Mouse (Mus musculus): ENCODE measurements at regions not wholly inside any gene's neighbourhood (a gene's known extent, or its start where the extent isn't known, plus 50 kb on each side); places are given as distances from the start of the nearest gene placed in this dataset.

GRCm38 (mm10) chr2:57424879-57425278 lies 187.4 kb downstream of the Gpd2 start:
- no peak overlapping the region for H3K27ac ChIP-seq
- ATAC-seq, result no peak
- no peak overlapping the region for H3K4me2 ChIP-seq
- H3K9ac ChIP-seq, result no peak overlapping the region
- no peak overlapping the region for H3K4me3 ChIP-seq
- 71% methylated on average over 8 of the region's 8 CpGs for WGBS (ENCODE audit: insufficient replicate concordance)
- no peaks in the 10 kb centered on the region for H3K4me1 ChIP-seq
- no peaks in the 10 kb centered on the region for H3K36me3 ChIP-seq
- H3K27me3 ChIP-seq (replicated peaks), result no peaks in the 10 kb centered on the region
- no peaks in the 10 kb centered on the region for H3K9me3 ChIP-seq (replicated peaks)

- Histone ChIP-seq H3K27me3 (replicated peaks) (no peaks in the 10 kb centered on the region), H3K4me2 (no peak overlapping the region), H3K9ac (no peak overlapping the region), H3K4me3 (no peak overlapping the region), H3K4me1 (no peaks in the 10 kb centered on the region), H3K36me3 (no peaks in the 10 kb centered on the region), H3K27ac (no peak overlapping the region), H3K9me3 (replicated peaks) (no peaks in the 10 kb centered on the region)
- 64% methylated on average over 5 of the region's 5 CpGs for WGBS (ENCODE audit: insufficient replicate concordance)
- ATAC-seq, result no peak
Measured at GRCm38 (mm10) chr2:57425439-57425838, 188.0 kb downstream of the Gpd2 start.

GRCm38 (mm10) chr2:57450996-57451770 lies 213.7 kb downstream of the Gpd2 start:
- no peak for ATAC-seq
- H3K27ac ChIP-seq, result no peak overlapping the region
- no peaks in the 10 kb centered on the region for H3K36me3 ChIP-seq
- 76% methylated on average over 6 of the region's 6 CpGs for WGBS (ENCODE audit: insufficient replicate concordance)
- H3K4me3 ChIP-seq, result no peak overlapping the region
- no peaks in the 10 kb centered on the region for H3K9me3 ChIP-seq (replicated peaks)
- H3K9ac ChIP-seq, result no peak overlapping the region
- H3K4me2 ChIP-seq, result no peak overlapping the region
- no peaks in the 10 kb centered on the region for H3K27me3 ChIP-seq (replicated peaks)
- no peaks in the 10 kb centered on the region for H3K4me1 ChIP-seq

- Histone ChIP-seq H3K4me3 (no peak overlapping the region), H3K4me2 (no peak overlapping the region), H3K4me1 (no peaks in the 10 kb centered on the region), H3K36me3 (no peaks in the 10 kb centered on the region), H3K9me3 (replicated peaks) (no peaks in the 10 kb centered on the region), H3K27ac (no peak overlapping the region), H3K9ac (no peak overlapping the region), H3K27me3 (replicated peaks) (no peaks in the 10 kb centered on the region)
- ATAC-seq, result no peak
- 63% methylated on average over 5 of the region's 5 CpGs for WGBS (ENCODE audit: insufficient replicate concordance)
Measured at GRCm38 (mm10) chr2:57453896-57454679, 216.7 kb downstream of the Gpd2 start.

- Histone ChIP-seq H3K9ac (no peak overlapping the region), H3K4me2 (no peak overlapping the region), H3K4me3 (no peak overlapping the region), H3K36me3 (no peaks in the 10 kb centered on the region), H3K27ac (no peak overlapping the region), H3K9me3 (replicated peaks) (no peaks in the 10 kb centered on the region), H3K27me3 (replicated peaks) (no peaks in the 10 kb centered on the region), H3K4me1 (no peaks in the 10 kb centered on the region)
- ATAC-seq, result no peak
- WGBS (ENCODE audit: insufficient replicate concordance), result 72% methylated on average over 2 of the region's 2 CpGs
Measured at GRCm38 (mm10) chr2:57459901-57460300, 222.5 kb downstream of the Gpd2 start.

- WGBS (ENCODE audit: insufficient replicate concordance), result 48% methylated on average over 3 of the region's 3 CpGs
- H3K4me1 ChIP-seq, result no peaks in the 10 kb centered on the region
- H3K4me2 ChIP-seq, result no peak overlapping the region
- H3K4me3 ChIP-seq, result no peak overlapping the region
- H3K27me3 ChIP-seq (replicated peaks), result no peaks in the 10 kb centered on the region
- H3K9ac ChIP-seq, result no peak overlapping the region
- H3K9me3 ChIP-seq (replicated peaks), result no peaks in the 10 kb centered on the region
- no peaks in the 10 kb centered on the region for H3K36me3 ChIP-seq
- ATAC-seq, result no peak
- no peak overlapping the region for H3K27ac ChIP-seq
Measured at GRCm38 (mm10) chr2:57473873-57474272, 236.4 kb downstream of the Gpd2 start.

- no peak overlapping the region for H3K4me3 ChIP-seq
- WGBS (ENCODE audit: insufficient replicate concordance), result 32% methylated on average over 4 of the region's 4 CpGs
- no peaks in the 10 kb centered on the region for H3K27me3 ChIP-seq (replicated peaks)
- no peak overlapping the region for H3K4me2 ChIP-seq
- ATAC-seq, result no peak
- H3K36me3 ChIP-seq, result no peaks in the 10 kb centered on the region
- H3K4me1 ChIP-seq, result no peaks in the 10 kb centered on the region
- H3K27ac ChIP-seq, result no peak overlapping the region
- no peaks in the 10 kb centered on the region for H3K9me3 ChIP-seq (replicated peaks)
- no peak overlapping the region for H3K9ac ChIP-seq
Measured at GRCm38 (mm10) chr2:57492116-57492515, 254.7 kb downstream of the Gpd2 start.

DNA sequence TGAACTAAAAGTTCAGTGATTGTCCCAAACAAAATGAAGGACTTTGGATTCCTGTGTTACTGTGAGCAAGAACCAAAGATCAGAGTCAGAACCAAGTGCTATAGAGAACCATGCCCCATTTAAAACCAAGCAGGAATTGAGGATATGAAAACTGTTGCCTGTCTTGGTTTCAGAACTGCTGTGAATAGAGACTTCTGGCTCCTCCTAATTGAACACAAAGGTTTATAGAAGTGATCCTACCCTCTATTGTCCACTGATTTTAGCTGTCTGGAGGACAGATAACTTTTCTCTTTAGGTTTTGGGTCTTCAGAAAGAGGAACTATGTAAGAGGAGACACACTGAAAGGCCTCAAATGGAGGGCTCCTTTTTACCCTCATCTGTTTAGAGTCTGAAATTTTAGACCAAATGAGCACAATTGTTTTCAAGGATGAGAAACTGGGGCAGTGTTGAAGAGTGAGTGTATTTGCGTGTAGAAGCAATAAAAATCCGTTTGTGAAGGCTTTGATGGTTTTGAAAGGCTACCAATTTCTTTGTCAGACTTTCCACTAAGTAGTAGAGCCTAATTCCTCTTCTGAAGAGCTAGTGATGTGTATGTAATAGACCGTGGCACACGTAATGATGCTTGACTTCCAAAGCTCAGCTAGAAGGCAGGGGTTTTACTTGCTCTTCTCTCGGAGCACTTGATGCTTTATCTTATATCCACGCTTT lies 255.6 kb downstream of the Gpd2 start:
- H3K4me1 ChIP-seq, result no peaks in the 10 kb centered on the region
- no peak overlapping the region for H3K27ac ChIP-seq
- H3K36me3 ChIP-seq, result no peaks in the 10 kb centered on the region
- no peak overlapping the region for H3K9ac ChIP-seq
- no peaks in the 10 kb centered on the region for H3K9me3 ChIP-seq (replicated peaks)
- 63% methylated on average over 6 of the region's 6 CpGs for WGBS (ENCODE audit: insufficient replicate concordance)
- no peak overlapping the region for H3K4me3 ChIP-seq
- H3K27me3 ChIP-seq (replicated peaks), result no peaks in the 10 kb centered on the region
- no peak for ATAC-seq
- no peak overlapping the region for H3K4me2 ChIP-seq

DNA sequence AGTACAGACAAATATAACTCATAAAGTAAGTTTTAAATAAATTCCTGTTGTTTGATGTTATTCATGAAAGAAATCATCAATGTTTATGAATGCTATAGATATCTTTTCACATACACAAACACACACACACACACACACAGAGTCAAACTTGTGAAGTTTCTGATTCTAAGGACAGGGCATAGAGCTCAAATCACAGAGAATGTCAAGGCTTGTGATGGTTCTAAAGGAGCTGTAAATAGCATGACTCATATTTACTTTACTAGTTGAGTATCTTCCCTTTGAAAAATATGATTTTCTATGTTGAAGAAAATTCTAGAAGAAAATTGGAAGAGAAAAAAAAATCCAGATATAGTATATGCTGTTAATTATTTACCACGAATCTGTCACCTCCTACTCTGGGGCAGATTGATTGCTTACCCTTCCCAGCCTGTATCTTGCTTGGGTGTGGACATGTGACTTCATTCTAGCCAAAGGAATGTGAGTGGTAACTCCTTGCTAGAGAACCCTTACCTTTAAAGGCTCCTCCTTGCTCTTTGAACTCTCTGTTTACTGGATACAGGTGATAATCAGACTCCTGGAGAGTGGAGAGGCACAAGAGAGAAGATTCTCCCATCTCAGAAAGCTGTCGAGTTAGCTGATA lies 259.0 kb downstream of the Gpd2 start:
- Histone ChIP-seq H3K9me3 (replicated peaks) (no peaks in the 10 kb centered on the region), H3K27ac (no peak overlapping the region), H3K4me2 (no peak overlapping the region), H3K4me1 (no peaks in the 10 kb centered on the region), H3K36me3 (no peaks in the 10 kb centered on the region), H3K4me3 (no peak overlapping the region), H3K27me3 (replicated peaks) (no peaks in the 10 kb centered on the region), H3K9ac (no peak overlapping the region)
- ATAC-seq, result no peak
- WGBS (ENCODE audit: insufficient replicate concordance), result 42% methylated on average over 2 of the region's 2 CpGs

DNA sequence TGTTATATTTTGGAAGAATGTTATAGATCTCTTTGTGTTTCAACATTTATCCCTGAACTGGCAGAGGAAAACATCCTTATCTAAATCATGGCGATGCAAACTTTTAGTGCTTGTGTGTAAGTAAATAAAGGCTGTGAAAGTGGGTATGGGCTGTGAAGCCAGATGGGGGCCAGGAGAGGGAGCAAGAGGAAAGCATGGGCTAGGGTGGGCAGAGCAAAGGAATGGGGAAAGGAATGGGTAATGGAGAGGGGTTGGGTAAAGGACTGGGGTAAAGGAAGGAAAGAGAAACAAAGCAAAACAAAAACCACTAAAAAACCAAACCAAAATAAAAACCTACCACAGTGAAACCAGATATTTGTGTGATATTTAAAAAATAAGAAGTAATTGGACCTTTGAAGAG lies 260.5 kb downstream of the Gpd2 start:
- Histone ChIP-seq H3K4me2 (no peak overlapping the region), H3K36me3 (no peaks in the 10 kb centered on the region), H3K27ac (no peak overlapping the region), H3K9ac (no peak overlapping the region), H3K4me3 (no peak overlapping the region), H3K9me3 (replicated peaks) (no peaks in the 10 kb centered on the region), H3K4me1 (no peaks in the 10 kb centered on the region), H3K27me3 (replicated peaks) (no peaks in the 10 kb centered on the region)
- 41% methylated on average over 1 of the region's 1 CpGs for WGBS (ENCODE audit: insufficient replicate concordance)
- no peak for ATAC-seq

DNA sequence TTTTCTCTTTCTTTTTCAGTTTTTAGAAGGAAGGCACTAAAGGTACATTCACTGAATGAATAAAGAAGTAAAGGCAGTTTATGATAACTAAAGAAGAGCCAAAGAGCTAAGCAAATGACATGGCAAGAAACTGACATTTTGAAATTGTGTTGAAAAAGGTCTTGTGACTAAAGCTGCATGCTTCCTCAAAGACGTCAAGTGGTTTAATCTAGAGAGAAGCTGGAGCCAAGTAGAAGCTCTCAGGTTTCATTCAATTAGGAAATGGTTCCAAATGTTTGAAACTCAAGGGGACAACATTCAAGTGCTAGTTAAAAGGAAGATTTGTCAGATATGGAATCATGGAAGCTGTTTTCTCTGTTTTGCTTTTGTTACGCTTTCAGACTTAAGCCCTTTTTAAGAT lies 267.2 kb downstream of the Gpd2 start:
- WGBS (ENCODE audit: insufficient replicate concordance), result 60% methylated on average over 2 of the region's 2 CpGs
- Histone ChIP-seq H3K27ac (no peak overlapping the region), H3K27me3 (replicated peaks) (no peaks in the 10 kb centered on the region), H3K9ac (no peak overlapping the region), H3K4me3 (no peak overlapping the region), H3K4me1 (no peaks in the 10 kb centered on the region), H3K36me3 (no peaks in the 10 kb centered on the region), H3K4me2 (no peak overlapping the region), H3K9me3 (replicated peaks) (no peaks in the 10 kb centered on the region)
- no peak for ATAC-seq

DNA sequence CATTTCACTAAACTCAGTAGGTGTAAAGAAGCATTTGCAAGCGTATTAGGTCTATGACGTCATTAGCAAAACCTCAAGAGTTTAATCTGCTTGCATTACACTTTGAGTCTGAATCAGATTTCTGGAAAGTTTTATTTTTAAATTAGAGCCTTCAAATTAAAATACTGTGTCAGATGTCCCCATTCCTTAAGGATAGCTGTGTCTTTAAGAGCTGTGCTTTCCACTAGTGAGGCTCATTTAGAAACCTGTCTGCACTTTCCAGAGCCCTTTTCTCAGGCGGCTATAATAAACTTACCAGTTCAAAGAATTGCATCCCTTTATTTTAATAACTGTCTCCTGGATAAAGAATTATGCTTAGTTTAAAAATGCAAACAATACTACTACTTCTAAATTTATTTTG lies 285.0 kb downstream of the Gpd2 start:
- no peaks in the 10 kb centered on the region for H3K27me3 ChIP-seq (replicated peaks)
- no peak overlapping the region for H3K4me2 ChIP-seq
- H3K4me1 ChIP-seq, result no peaks in the 10 kb centered on the region
- no peak overlapping the region for H3K9ac ChIP-seq
- no peak overlapping the region for H3K4me3 ChIP-seq
- H3K36me3 ChIP-seq, result no peaks in the 10 kb centered on the region
- H3K9me3 ChIP-seq (replicated peaks), result no peaks in the 10 kb centered on the region
- WGBS (ENCODE audit: insufficient replicate concordance), result 80% methylated on average over 3 of the region's 3 CpGs
- ATAC-seq, result no peak
- no peak overlapping the region for H3K27ac ChIP-seq
